In the genomic region with DNA sequence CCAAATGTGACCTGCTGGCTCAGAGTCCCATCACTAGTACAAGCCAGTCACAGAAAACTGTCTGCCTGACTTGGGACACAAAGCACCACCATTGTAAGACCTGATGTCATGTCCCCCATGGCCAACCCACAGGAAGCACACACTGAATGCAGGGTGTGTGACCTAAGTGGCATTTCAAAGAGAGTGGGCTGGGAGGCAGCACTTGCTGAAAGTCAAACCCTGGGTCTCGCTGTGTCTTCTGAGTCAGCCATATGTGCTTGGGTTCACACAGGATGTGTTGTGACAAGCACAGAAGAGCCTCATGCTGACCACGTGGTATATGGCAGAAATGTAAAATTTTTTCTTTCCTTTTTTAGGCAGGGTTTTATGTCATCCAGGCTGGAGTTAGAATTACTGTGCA, we compare ENCODE assay signal across 9 mouse cellular contexts. TPM values are rescaled to one million over a fixed set of nuclear protein-coding genes. Genes with fewer than 3 reads are reported as not detected.
A peak's percentile ranks its signal among the peaks of the same experiment; 100 is the strongest.
DNase-seq lines count a peak whose midpoint lies in the region; ATAC-seq and TF ChIP-seq lines count a peak whose summit lies in the region.
"Had no signal": no experiment of that assay in that cellular context is flagged by ENCODE, and none has a peak within 500 bp of the region (broad histone marks: within the 10 kb centered on the region; RNA-seq: fewer than 3 reads in every experiment).

No protein-coding gene starts in this region.

- no peak for TF ChIP-seq POLR2A in spleen, adult 2 months (IDR thresholded peaks at IDR 0.05; ENCODE audit: low read depth, low read length)

- H3K9ac ChIP-seq in heart, embryonic 14.5 days (ENCODE audit: low read length): peak overlapping the region; percentile 4; the same call in 1 of the 2 replicates
- H3K9ac ChIP-seq in stomach, postnatal 0 days (ENCODE audit: low read length): no peak overlapping the region

- H3K36me3 ChIP-seq in heart, embryonic 14.5 days (ENCODE audit: control insufficient read depth, insufficient read depth, low read length): no peaks in the 10 kb centered on the region
- H3K36me3 ChIP-seq in spleen, adult 2 months (ENCODE audit: control insufficient read depth, insufficient read depth, low read length): no peaks in the 10 kb centered on the region
- H3K36me3 ChIP-seq in stomach, postnatal 0 days (ENCODE audit: control insufficient read depth, insufficient read depth, low read length): no peaks in the 10 kb centered on the region

- WGBS in heart, embryonic 14.5 days: 78% methylated on average over 2 of the region's 2 CpGs
- WGBS in spleen, adult 2 months: 15% methylated on average over 2 of the region's 2 CpGs
- 56% methylated on average over 2 of the region's 2 CpGs for whole genome bisulfite sequencing in stomach, postnatal 0 days

- no peak for TF ChIP-seq CTCF in spleen, adult 2 months (IDR thresholded peaks at IDR 0.05; ENCODE audit: extremely low read depth, insufficient read depth, insufficient read length, insufficient replicate concordance)
- TF ChIP-seq CTCF in stomach, postnatal 0 days (IDR thresholded peaks at IDR 0.05; ENCODE audit: low read depth): no peak

- no peak overlapping the region for H3K4me3 ChIP-seq in heart, embryonic 14.5 days (ENCODE audit: control insufficient read depth in 1 of 2, insufficient read depth in 1 of 2, low read depth in 1 of 2, low read length in 2 of 2)
- H3K4me3 ChIP-seq in spleen, adult 2 months (ENCODE audit: extremely low read depth, insufficient read depth, insufficient read length): no peak overlapping the region
- H3K4me3 ChIP-seq in stomach, postnatal 0 days (ENCODE audit: low read depth, low read length): no peak overlapping the region

- no peaks in the 10 kb centered on the region for H3K27me3 ChIP-seq in heart, embryonic 14.5 days (ENCODE audit: control insufficient read depth, insufficient read depth, low read length)
- H3K27me3 ChIP-seq in spleen, adult 2 months (ENCODE audit: control insufficient read depth, insufficient read depth, low read length): no peaks in the 10 kb centered on the region
- no peaks in the 10 kb centered on the region for H3K27me3 ChIP-seq in stomach, postnatal 0 days (ENCODE audit: control insufficient read depth, insufficient read depth, low read length)

- H3K4me2 ChIP-seq in heart, embryonic 14.5 days (ENCODE audit: low read length): no peak overlapping the region
- no peak overlapping the region for H3K4me2 ChIP-seq in stomach, postnatal 0 days (replicated peaks; ENCODE audit: low read depth)

- peaks cover 24 to 46% of the 10 kb centered on the region in 2 experiments for H3K4me1 ChIP-seq in heart, embryonic 14.5 days (ENCODE audit: control insufficient read depth in 2 of 2, insufficient read depth in 2 of 2, low read length in 2 of 2)
- peaks cover 59% of the 10 kb centered on the region for H3K4me1 ChIP-seq in spleen, adult 2 months (ENCODE audit: control insufficient read depth, insufficient read depth, insufficient read length)
- no peaks in the 10 kb centered on the region for H3K4me1 ChIP-seq in stomach, postnatal 0 days (replicated peaks; ENCODE audit: control insufficient read depth, insufficient read depth)

- H3K27ac ChIP-seq in heart, embryonic 14.5 days (replicated peaks in 1 of 2; ENCODE audit: control insufficient read depth in 1 of 2, insufficient read depth in 1 of 2, low read depth in 2 of 2, low read length in 2 of 2): peak overlapping the region in 1 of 2 experiments; percentile 60; a peak in 2 of 4 replicates
- H3K27ac ChIP-seq in spleen, adult 2 months (ENCODE audit: insufficient read depth, low read length): peak overlapping the region; percentile 65
- 0 out of 2 replicates have a peak overlapping the region, but pooled peaks have one; percentile 13 for H3K27ac ChIP-seq in stomach, postnatal 0 days (replicated peaks)

- DNase-seq in heart, adult 11 months: no peak
- peak in 1 of 2 experiments; percentile 51 for DNase-seq in spleen, adult 2 months (ENCODE audit: low read depth in 1 of 2, low spot score in 2 of 2)
- no peak for DNase-seq in spleen, postnatal 14 days (ENCODE audit: low spot score in 2 of 2)
- DNase-seq in stomach, postnatal 0 days (ENCODE audit: low spot score): no peak
- DNase-seq in right cerebral cortex, postnatal 4 days: no peak
- no peak for DNase-seq in ovary, adult 18-20 months (ENCODE audit: low spot score)
- DNase-seq: right cerebral cortex, postnatal 14 days had no signal

- TF ChIP-seq EP300 in stomach, postnatal 0 days (optimal IDR thresholded peaks at IDR 0.05): no peak

- H3K9me3 ChIP-seq in heart, embryonic 14.5 days (ENCODE audit: control insufficient read depth, low read length): no peaks in the 10 kb centered on the region
- H3K9me3 ChIP-seq in stomach, postnatal 0 days (ENCODE audit: control insufficient read depth, low read length): no peaks in the 10 kb centered on the region

- no peak for ATAC-seq in heart, embryonic 14.5 days (ENCODE audit: insufficient number of reproducible peaks, insufficient read depth, low FRiP score, low read depth)
- ATAC-seq in inflammation-experienced regulatory T-cells, adult 6 months: peak; percentile 81
- ATAC-seq in stomach, postnatal 0 days (ENCODE audit: low FRiP score, low TSS enrichment): no peak

RNA-seq across cellular contexts. Expression of a gene that starts 20.8 kb away (rescaled TPM):
- 39.0 and 45.9 TPM in 2 replicates for polyA plus RNA-seq in heart, embryonic 14.5 days (2014; fragmentation: Nextera tagmentation; extraction: Ambion mirVana)
- polyA plus RNA-seq in spleen, adult 2 months (2012; rRNA removed): 102 and 108 TPM in 2 replicates
- polyA plus RNA-seq in inflammation-experienced regulatory T-cells, adult 6 months (2017; shearing (Covaris generic)): 100 to 1,000 TPM in 1 of 3 experiments, 10 to 100 TPM in 2; 59.1 to 111 (median 64.1) TPM
- 29.2 and 30.2 TPM in 2 replicates for polyA plus RNA-seq in stomach, postnatal 0 days (2015; fragmentation: Nextera tagmentation; extraction: Ambion mirVana)

RNA-seq across cellular contexts. Expression of a gene that starts 28.9 kb away (rescaled TPM):
- polyA plus RNA-seq in heart, embryonic 14.5 days (2014; fragmentation: Nextera tagmentation; extraction: Ambion mirVana): 12.6 and 13.4 TPM in 2 replicates
- 29.8 and 36.5 TPM in 2 replicates for polyA plus RNA-seq in spleen, adult 2 months (2012; rRNA removed)
- 10 to 100 TPM; 14.7 to 26.1 (median 15.3) TPM for polyA plus RNA-seq in inflammation-experienced regulatory T-cells, adult 6 months (2017; shearing (Covaris generic))
- polyA plus RNA-seq in stomach, postnatal 0 days (2015; fragmentation: Nextera tagmentation; extraction: Ambion mirVana): 12.4 and 12.9 TPM in 2 replicates

RNA-seq across cellular contexts. Expression of a gene that starts 41.6 kb away (rescaled TPM):
- 0.86 and 1.0 TPM in 2 replicates for polyA plus RNA-seq in heart, embryonic 14.5 days (2014; fragmentation: Nextera tagmentation; extraction: Ambion mirVana)
- 0.25 and 0.46 TPM in 2 replicates for polyA plus RNA-seq in spleen, adult 2 months (2012; rRNA removed)
- polyA plus RNA-seq in inflammation-experienced regulatory T-cells, adult 6 months (2017; shearing (Covaris generic)): under 1 TPM in 1 of 3 experiments, not detected in 2; 0.97 TPM
- 1.7 and 2.0 TPM in 2 replicates for polyA plus RNA-seq in stomach, postnatal 0 days (2015; fragmentation: Nextera tagmentation; extraction: Ambion mirVana)

RNA-seq across cellular contexts. Expression of a gene that starts 44.9 kb away (rescaled TPM):
- 1.3 and 2.2 TPM in 2 replicates for polyA plus RNA-seq in heart, embryonic 14.5 days (2014; fragmentation: Nextera tagmentation; extraction: Ambion mirVana)
- 1.5 and 2.6 TPM in 2 replicates for polyA plus RNA-seq in spleen, adult 2 months (2012; rRNA removed)
- polyA plus RNA-seq in inflammation-experienced regulatory T-cells, adult 6 months (2017; shearing (Covaris generic)): 1 to 10 TPM in 1 of 3 experiments, under 1 TPM in 1, not detected in 1; 0.56 to 1.3 TPM
- 1.9 and 2.2 TPM in 2 replicates for polyA plus RNA-seq in stomach, postnatal 0 days (2015; fragmentation: Nextera tagmentation; extraction: Ambion mirVana)

RNA-seq across cellular contexts. Expression of a gene that starts 45.6 kb away (rescaled TPM):
- polyA plus RNA-seq in heart, embryonic 14.5 days (2014; fragmentation: Nextera tagmentation; extraction: Ambion mirVana): 25.4 and 25.9 TPM in 2 replicates
- 30.8 and 33.6 TPM in 2 replicates for polyA plus RNA-seq in spleen, adult 2 months (2012; rRNA removed)
- polyA plus RNA-seq in inflammation-experienced regulatory T-cells, adult 6 months (2017; shearing (Covaris generic)): 1 to 10 TPM; 2.9 to 4.8 (median 4.4) TPM
- polyA plus RNA-seq in stomach, postnatal 0 days (2015; fragmentation: Nextera tagmentation; extraction: Ambion mirVana): 19.3 and 20.9 TPM in 2 replicates
